Mouse (Mus musculus): Measurements from ENCODE around the gene Arid4a. TPM values are rescaled to one million over a fixed set of nuclear protein-coding genes. Genes with fewer than 3 reads are reported as not detected.

Arid4a gene
- polyA plus RNA-seq, 1 experiment from 2014 or later, result 36.7 TPM

DNA sequence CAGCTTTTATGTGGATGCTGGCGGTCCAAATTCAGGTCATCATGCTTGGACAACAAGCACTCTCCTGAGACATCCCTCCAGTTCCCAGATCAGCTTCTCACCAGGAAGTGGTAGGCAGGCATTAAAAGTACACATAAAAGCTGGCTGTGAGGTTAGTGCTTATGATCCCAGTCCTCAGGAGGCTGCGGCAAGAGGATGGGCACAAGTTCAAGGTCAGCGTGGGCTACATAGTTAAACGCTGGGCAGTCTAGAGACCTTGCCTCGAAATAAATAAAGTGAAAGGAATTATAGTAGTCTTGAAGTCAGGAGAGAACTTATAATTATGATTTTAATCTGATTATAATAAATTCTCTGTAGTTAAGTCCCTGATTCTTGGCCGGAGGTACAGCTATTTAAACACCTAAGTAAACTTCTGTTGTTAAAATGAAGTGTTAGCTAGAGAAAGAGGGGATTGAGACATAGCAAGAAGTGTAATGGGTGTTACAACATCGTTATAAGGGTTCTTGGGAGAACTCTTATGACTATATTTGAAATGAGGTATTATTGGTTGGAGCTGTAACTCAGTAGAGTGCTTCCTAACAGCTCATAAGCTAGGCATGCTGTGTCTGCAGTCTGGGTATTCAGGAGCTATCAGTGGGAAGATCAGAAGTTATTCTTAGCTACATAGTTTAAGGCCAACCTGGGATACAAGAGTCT, 30.8 kb upstream of the Arid4a start:
- Histone ChIP-seq H3K9ac (no peak overlapping the region), H3K4me2 (replicated peaks) (no peak overlapping the region), H3K27me3 (replicated peaks) (no peaks in the 10 kb centered on the region), H3K4me1 (no peaks in the 10 kb centered on the region), H3K9me3 (no peaks in the 10 kb centered on the region), H3K4me3 (no peak overlapping the region), H3K27ac (no peak overlapping the region), H3K36me3 (peaks cover 71% of the 10 kb centered on the region)
- no peak for ATAC-seq (ENCODE audit: low FRiP score, low read depth)
- 94% methylated on average over 7 of the region's 7 CpGs for WGBS

DNA sequence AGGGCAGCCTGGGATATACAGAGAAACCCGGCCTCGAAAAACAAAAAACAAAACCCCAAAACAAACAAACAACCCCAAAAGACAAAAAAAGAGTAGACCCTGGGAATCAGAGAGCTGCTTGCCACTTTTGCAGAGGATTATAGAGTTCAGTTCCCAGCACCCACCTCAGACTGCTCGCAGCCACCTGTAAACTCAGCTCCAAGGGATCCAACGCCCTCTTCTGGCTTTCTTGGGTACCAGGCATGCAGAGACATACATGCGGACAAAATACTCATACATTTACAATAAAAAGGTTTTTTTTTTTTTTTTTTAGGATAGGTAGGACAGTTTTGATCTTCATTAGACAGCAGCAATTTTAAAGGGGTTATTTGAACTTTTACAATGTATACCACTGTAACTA, 18.6 kb upstream of the Arid4a start:
- Histone ChIP-seq H3K9ac (no peak overlapping the region), H3K27ac (no peak overlapping the region), H3K4me3 (no peak overlapping the region), H3K9me3 (no peaks in the 10 kb centered on the region), H3K4me2 (replicated peaks) (no peak overlapping the region), H3K36me3 (peaks cover 49% of the 10 kb centered on the region), H3K27me3 (replicated peaks) (no peaks in the 10 kb centered on the region), H3K4me1 (no peaks in the 10 kb centered on the region)
- WGBS, result 90% methylated on average over 5 of the region's 5 CpGs
- ATAC-seq (ENCODE audit: low FRiP score, low read depth), result no peak

DNA sequence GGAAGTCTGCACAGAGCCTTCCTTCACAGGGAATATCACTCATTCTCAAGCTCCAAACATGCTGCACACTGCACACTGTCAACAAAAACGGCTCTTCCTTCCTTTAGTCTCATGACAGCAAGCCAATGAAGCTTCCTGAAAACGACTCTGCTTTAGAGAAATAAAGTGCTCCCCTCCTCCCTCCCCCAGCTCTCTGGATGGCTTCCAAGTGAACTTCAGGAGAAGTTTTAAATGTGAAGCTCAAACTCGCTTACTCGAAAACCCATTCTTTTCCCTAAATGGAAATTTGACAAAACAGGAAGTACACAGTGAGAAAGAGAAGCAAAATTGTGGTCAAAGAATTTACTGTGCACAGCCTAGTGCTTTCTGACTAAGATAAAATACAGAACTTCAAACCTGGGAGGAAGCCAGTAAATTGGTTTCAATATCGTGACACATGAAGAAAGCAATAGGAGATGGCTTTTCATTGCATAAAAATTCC, 16.3 kb upstream of the Arid4a start:
- Histone ChIP-seq H3K9me3 (no peaks in the 10 kb centered on the region), H3K36me3 (peaks cover 41% of the 10 kb centered on the region), H3K4me1 (no peaks in the 10 kb centered on the region), H3K4me3 (no peak overlapping the region), H3K27me3 (replicated peaks) (no peaks in the 10 kb centered on the region), H3K4me2 (replicated peaks) (no peak overlapping the region), H3K27ac (no peak overlapping the region), H3K9ac (no peak overlapping the region)
- no peak for ATAC-seq (ENCODE audit: low FRiP score, low read depth)
- WGBS, result 64% methylated on average over 5 of the region's 5 CpGs

DNA sequence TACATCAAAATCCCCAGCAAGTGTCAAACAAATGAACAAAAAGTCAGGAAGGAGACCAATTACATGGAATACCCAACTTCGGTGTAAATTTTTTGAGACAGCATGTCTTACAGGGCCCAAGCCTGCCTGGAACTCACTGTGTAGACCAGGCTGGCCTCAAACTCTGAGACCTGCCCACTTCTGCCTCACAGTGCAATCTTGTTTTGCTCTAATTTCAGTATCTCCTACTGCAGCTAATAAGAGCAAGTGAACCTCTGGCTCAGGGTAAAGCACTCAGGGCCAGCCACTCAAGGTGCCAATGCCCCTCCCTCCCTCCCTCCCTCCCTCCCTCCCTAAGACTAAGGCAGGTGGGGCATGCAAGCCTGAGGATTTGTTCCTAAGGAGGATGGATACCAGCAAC, 15.4 kb upstream of the Arid4a start:
- H3K27me3 ChIP-seq (replicated peaks), result no peaks in the 10 kb centered on the region
- WGBS, result 90% methylated on average over 1 of the region's 1 CpGs
- no peak overlapping the region for H3K4me3 ChIP-seq
- H3K4me1 ChIP-seq, result no peaks in the 10 kb centered on the region
- peaks cover 46% of the 10 kb centered on the region for H3K36me3 ChIP-seq
- no peaks in the 10 kb centered on the region for H3K9me3 ChIP-seq
- no peak overlapping the region for H3K9ac ChIP-seq
- H3K4me2 ChIP-seq (replicated peaks), result no peak overlapping the region
- H3K27ac ChIP-seq, result no peak overlapping the region
- ATAC-seq (ENCODE audit: low FRiP score, low read depth), result no peak

DNA sequence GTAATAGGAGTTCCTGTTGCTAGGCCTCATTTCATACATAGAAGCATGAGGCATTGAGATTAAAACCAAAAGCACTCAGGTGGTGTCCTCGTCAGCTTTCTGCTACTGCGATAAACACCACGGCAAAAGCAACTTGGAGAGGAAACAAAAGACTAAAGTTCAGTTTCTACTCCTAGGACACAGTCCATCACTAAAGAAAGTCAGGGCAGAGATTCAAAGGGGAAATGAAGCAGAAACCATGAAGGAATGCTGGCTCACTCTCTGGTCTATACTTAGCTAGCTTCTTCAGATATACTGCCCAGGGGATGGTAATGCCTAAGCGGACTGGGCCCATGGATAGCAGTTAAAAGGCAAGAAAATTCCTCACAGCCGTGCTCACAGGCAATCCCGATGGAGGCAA, 14.3 kb upstream of the Arid4a start:
- H3K4me1 ChIP-seq, result no peaks in the 10 kb centered on the region
- 61% methylated on average over 6 of the region's 6 CpGs for WGBS
- no peak for ATAC-seq (ENCODE audit: low FRiP score, low read depth)
- no peak overlapping the region for H3K27ac ChIP-seq
- H3K27me3 ChIP-seq (replicated peaks), result no peaks in the 10 kb centered on the region
- H3K36me3 ChIP-seq, result peaks cover 45% of the 10 kb centered on the region
- H3K4me2 ChIP-seq (replicated peaks), result no peak overlapping the region
- H3K9me3 ChIP-seq, result no peaks in the 10 kb centered on the region
- H3K9ac ChIP-seq, result no peak overlapping the region
- H3K4me3 ChIP-seq, result no peak overlapping the region

DNA sequence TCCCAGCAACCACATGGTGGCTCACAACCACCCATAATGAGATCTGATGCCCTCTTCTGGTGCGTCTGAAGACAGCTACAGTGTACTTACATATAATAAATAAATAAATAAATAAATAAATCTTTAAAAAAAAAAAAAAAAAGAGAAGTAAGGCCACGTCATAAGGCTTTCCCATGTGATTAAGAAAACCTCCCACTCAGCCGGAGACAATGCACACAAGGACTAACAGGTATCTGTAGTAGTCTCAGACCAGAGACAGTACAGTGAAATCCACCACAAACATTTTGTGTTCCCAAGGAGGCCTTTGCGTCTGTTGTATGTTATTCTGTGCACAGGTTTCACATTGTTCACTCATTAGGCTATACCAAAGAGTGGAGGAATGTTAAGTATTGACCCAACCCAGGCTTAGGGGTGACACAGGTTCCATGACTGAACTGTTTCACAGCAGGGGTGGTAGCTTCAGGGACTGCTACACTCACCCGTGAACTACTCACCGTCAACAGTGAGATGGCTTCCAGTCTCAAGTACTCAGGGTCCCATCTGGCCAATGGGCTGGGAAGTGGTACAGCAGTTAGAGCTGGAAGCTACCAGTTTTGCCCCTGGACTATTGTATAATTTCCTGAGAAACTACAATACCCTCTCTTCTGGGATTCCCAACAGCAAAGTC, 11.9 kb upstream of the Arid4a start:
- Histone ChIP-seq H3K9me3 (no peaks in the 10 kb centered on the region), H3K36me3 (peaks cover 50% of the 10 kb centered on the region), H3K27me3 (replicated peaks) (no peaks in the 10 kb centered on the region), H3K4me2 (replicated peaks) (no peak overlapping the region), H3K27ac (no peak overlapping the region), H3K9ac (no peak overlapping the region), H3K4me1 (no peaks in the 10 kb centered on the region), H3K4me3 (no peak overlapping the region)
- no peak for ATAC-seq (ENCODE audit: low FRiP score, low read depth)
- WGBS, result 92% methylated on average over 5 of the region's 6 CpGs

DNA sequence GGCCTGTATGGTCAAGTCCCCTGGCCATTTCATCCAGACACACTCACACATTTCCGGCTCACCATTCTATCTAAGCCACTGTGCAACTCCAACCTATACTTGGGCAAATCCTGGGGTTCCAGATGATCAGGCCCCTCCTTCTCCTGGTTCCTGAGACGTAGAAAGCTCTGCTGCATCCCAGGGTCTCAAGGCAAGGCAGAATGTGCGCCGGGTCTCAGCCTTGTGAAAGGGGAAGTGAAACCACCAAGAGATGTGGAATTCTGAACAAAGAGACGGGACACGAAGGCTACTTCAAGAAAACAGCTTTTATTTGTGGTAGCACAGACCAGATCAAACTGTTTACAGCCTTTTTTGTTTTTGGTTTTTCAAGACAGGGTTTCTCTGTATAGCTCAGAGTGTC, 9.6 kb upstream of the Arid4a start:
- H3K4me1 ChIP-seq, result no peaks in the 10 kb centered on the region
- no peak overlapping the region for H3K4me2 ChIP-seq (replicated peaks)
- no peaks in the 10 kb centered on the region for H3K9me3 ChIP-seq
- 95% methylated on average over 6 of the region's 6 CpGs for WGBS
- H3K4me3 ChIP-seq, result no peak overlapping the region
- no peak overlapping the region for H3K27ac ChIP-seq
- no peaks in the 10 kb centered on the region for H3K27me3 ChIP-seq (replicated peaks)
- no peak overlapping the region for H3K9ac ChIP-seq
- no peak for ATAC-seq (ENCODE audit: low FRiP score, low read depth)
- H3K36me3 ChIP-seq, result peaks cover 56% of the 10 kb centered on the region

DNA sequence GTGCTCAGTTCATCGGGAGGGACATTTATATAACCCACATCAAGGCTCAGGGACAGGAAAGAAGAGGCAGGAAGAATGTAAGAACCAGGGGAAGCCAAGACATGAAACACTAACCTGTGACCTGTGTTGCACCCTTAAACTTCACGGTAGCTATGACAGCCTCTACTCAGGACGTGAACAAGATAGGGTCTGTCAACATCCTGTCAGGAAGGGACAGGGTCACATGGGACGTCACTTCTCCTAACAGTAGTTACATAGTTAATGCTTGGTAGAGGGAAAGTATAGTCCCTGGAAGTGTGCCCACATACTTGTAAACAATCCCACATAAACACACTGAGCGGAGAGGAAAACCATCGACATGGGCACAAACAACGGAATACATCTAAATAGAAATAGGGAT, 8.9 kb upstream of the Arid4a start:
- no peak for ATAC-seq (ENCODE audit: low FRiP score, low read depth)
- Histone ChIP-seq H3K4me2 (replicated peaks) (no peak overlapping the region), H3K27me3 (replicated peaks) (no peaks in the 10 kb centered on the region), H3K4me1 (no peaks in the 10 kb centered on the region), H3K4me3 (no peak overlapping the region), H3K9me3 (no peaks in the 10 kb centered on the region), H3K27ac (no peak overlapping the region), H3K9ac (no peak overlapping the region), H3K36me3 (peaks cover 56% of the 10 kb centered on the region)
- WGBS, result 91% methylated on average over 7 of the region's 7 CpGs

DNA sequence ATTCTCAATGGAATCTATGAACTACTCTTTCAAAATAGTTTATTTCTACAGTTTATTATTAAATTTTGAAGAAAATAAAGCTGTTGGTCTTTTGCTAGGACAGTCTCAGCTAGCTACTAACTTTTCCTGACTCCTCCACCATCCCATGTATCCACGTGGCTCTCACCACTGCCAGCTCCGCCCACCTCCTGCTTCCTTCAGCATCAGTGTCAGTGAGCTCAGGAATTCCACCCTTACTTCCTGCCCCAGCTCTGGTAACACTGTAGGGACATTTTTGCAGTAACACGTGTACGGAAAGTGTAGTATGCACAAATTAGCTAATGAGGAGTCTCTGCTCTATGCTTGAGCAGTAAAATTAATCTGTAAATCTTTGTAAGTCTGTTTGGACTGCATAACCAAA, 6.0 kb upstream of the Arid4a start:
- H3K9me3 ChIP-seq, result no peaks in the 10 kb centered on the region
- no peak overlapping the region for H3K9ac ChIP-seq
- no peak overlapping the region for H3K27ac ChIP-seq
- H3K4me3 ChIP-seq, result no peak overlapping the region
- peaks cover 15% of the 10 kb centered on the region for H3K4me1 ChIP-seq
- H3K4me2 ChIP-seq (replicated peaks), result no peak overlapping the region
- no peaks in the 10 kb centered on the region for H3K27me3 ChIP-seq (replicated peaks)
- WGBS, result 76% methylated on average over 4 of the region's 4 CpGs
- no peak for ATAC-seq (ENCODE audit: low FRiP score, low read depth)
- peaks cover 49% of the 10 kb centered on the region for H3K36me3 ChIP-seq

DNA sequence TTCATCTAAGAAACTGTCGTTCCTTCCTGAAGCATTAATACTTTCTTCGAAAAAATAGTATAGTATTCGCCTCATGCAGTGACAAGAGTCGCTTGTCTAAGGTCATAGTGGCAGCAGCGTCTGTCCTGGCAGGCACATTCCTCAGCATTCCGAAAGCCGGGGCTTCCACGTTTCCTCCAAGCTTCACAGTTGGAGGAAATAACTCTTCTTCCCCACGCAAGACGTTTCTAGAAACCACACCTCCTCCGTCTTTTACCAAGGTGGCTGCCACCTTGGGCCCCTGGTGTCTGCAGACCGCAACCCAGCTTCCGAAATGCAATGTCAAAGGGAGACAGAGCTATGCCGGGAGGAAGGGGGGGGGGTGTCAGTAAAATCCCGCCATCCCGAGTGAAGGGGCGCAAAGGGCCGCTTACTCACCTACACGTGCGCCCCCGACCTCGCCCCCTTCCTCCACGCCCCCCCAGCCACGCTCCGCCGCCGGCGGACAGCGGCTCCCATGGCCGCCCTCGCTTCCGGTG, 886 bp upstream of the Arid4a start:
- peak overlapping the region; percentile 65 for H3K4me2 ChIP-seq (replicated peaks)
- WGBS, result 1% methylated on average over 29 of the region's 32 CpGs

DNA sequence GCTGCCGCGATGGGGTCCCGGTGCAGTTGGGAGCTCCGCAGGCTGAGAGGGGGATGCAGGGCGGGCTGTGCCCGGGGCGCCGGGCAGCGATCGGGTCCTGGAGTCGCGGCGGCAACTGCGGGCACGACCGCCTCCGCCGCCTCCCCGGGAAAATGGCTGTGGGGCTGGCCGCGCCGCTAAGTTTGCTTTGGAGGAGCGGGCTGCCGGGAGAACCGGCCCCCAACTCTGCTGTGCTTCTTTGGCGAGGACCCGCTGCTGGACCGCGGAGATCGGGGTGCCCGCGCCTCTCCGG, 367 bp downstream of the Arid4a start:
- Histone ChIP-seq H3K4me2 (replicated peaks) (peak overlapping the region; percentile 84), H3K9me3 (no peaks in the 10 kb centered on the region), H3K36me3 (peaks cover 16% of the 10 kb centered on the region; the same call in 1 of the 2 replicates), H3K4me1 (peaks cover 21% of the 10 kb centered on the region), H3K27ac (peak overlapping the region; percentile 87), H3K27me3 (replicated peaks) (no peaks in the 10 kb centered on the region), H3K9ac (peak overlapping the region; percentile 91), H3K4me3 (peak overlapping the region; percentile 98)
- WGBS, result 2% methylated on average over 33 of the region's 33 CpGs
- no peak for ATAC-seq (ENCODE audit: low FRiP score, low read depth)

More for the DNA sequence above, 886 bp upstream of the Arid4a start:
- peak overlapping the region; percentile 98 for H3K4me3 ChIP-seq
- peaks cover 21% of the 10 kb centered on the region for H3K4me1 ChIP-seq
- peaks cover 11% of the 10 kb centered on the region for H3K36me3 ChIP-seq
- peak overlapping the region; percentile 97 for H3K27ac ChIP-seq
- peak overlapping the region; percentile 75 for H3K9ac ChIP-seq
- H3K27me3 ChIP-seq (replicated peaks), result no peaks in the 10 kb centered on the region
- no peaks in the 10 kb centered on the region for H3K9me3 ChIP-seq
- ATAC-seq (ENCODE audit: low FRiP score, low read depth), result no peak; the same call in 1 of the 2 replicates

DNA sequence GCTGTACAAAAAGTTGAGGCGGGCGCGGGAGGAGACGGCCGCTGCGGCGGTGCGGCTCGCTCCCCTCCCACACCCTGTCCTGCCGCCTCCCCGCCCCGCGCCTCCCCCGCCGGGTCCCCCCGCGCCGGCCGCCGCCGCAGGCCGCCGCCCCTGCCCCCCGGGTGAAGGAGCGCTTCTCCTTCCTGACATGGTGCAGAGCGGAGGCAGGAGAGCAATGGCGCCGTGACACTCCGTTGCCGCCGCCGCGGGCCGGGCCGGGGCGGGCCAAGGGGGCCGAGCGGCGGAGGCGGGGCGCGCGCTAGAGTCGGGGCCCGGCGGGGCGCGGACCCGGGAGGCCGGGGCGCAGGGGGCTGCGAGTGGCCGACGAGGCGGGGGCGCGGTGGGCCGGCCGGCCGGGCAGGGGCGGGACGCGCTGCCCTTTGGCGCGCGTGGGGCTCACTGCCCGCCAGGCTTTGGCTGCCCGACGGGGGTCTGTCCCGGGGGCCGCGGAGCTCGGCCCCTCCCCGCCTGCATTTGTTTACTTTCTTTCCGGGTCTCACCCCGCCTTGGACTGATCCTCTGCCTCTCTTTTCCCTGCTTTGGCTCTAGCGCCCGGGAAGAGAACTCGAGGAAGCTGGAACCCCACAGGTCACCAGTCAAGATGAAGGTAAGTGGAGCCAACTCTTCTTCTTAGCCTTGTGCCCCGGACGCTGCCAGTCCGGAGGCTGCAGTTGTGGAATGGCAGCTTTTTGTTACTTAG, 882 bp downstream of the Arid4a start:
- H3K27ac ChIP-seq, result peak overlapping the region; percentile 87
- H3K9ac ChIP-seq, result peak overlapping the region; percentile 91
- H3K36me3 ChIP-seq, result peaks cover 16% of the 10 kb centered on the region; the same call in 1 of the 2 replicates
- H3K9me3 ChIP-seq, result no peaks in the 10 kb centered on the region
- H3K4me2 ChIP-seq (replicated peaks), result peak overlapping the region; percentile 84
- H3K4me1 ChIP-seq, result peaks cover 21% of the 10 kb centered on the region
- H3K4me3 ChIP-seq, result peak overlapping the region; percentile 98
- WGBS, result 1% methylated on average over 43 of the region's 82 CpGs
- H3K27me3 ChIP-seq (replicated peaks), result no peaks in the 10 kb centered on the region
- peak; percentile 22 for ATAC-seq (ENCODE audit: low FRiP score, low read depth)

All from neural tube, embryonic 12.5 days (tissue).